Mouse (Mus musculus) kidney, embryonic 15.5 days (tissue): Measurements from ENCODE around the gene Taok3. TPM values are rescaled to one million over a fixed set of nuclear protein-coding genes. Genes with fewer than 3 reads are reported as not detected.
A peak's percentile ranks its signal among the peaks of the same experiment; 100 is the strongest.

ENCODE experiments used
- ATAC-seq: fragments of 200-750 bp; cut with Nextera tagmentation; replicated peaks from 2 replicates; pipeline ENCODE4 v1.8.0; 2017; ENCODE audit warnings: moderate TSS enrichment; ENCODE audit not compliant: low FRiP score
- H3K27ac ChIP-seq: fragments of 300-500 bp; sonication (generic); 2 replicates; pipeline ENCODE4 v1.5.1; 2015; ENCODE audit warnings: mild to moderate bottlenecking, inconsistent platforms
- H3K27me3 ChIP-seq: fragments of 300-500 bp; sonication (generic); 2 replicates; pipeline ENCODE4 v1.6.1; 2015; ENCODE audit warnings: inconsistent platforms
- H3K36me3 ChIP-seq: fragments of 300-500 bp; sonication (generic); 2 replicates; pipeline ENCODE4 v1.6.1; 2015; ENCODE audit warnings: inconsistent platforms
- H3K4me1 ChIP-seq: fragments of 300-500 bp; sonication (generic); 2 replicates; pipeline ENCODE4 v1.6.1; 2015; ENCODE audit warnings: inconsistent platforms
- H3K4me2 ChIP-seq: fragments of 300-500 bp; sonication (generic); 2 replicates; pipeline ENCODE4 v1.6.1; 2015; ENCODE audit warnings: moderate library complexity, mild to moderate bottlenecking, inconsistent platforms
- H3K4me3 ChIP-seq: fragments of 300-500 bp; sonication (generic); replicated peaks from 2 replicates; pipeline ENCODE4 v1.5.1; 2015; ENCODE audit warnings: mild to moderate bottlenecking, inconsistent platforms
- H3K9ac ChIP-seq: fragments of 300-500 bp; sonication (generic); 2 replicates; pipeline ENCODE4 v1.6.1; 2015; ENCODE audit warnings: mild to moderate bottlenecking, inconsistent platforms
- H3K9me3 ChIP-seq: fragments of 300-500 bp; sonication (generic); replicated peaks from 2 replicates; pipeline ENCODE4 v1.6.1; 2016; ENCODE audit warnings: inconsistent platforms
- WGBS: fragments of 180-500 bp; shearing (Covaris S2); methylation state at CpG from one replicate; pipeline ENCODE4 v1.1.7; 2015; ENCODE audit warnings: mixed read lengths; 5-methylcytosine and 5-hydroxymethylcytosine counted together
- polyA plus RNA-seq: library from polyadenylated mRNA; unstranded; fragments of >200 nt; fragmentation: Nextera tagmentation; extraction: Ambion mirVana; gene quantifications from 2 replicates; pipeline ENCODE4 v1.2.1, GENCODE M21; 2015

Gene Taok3
- polyA plus RNA-seq, 1 experiment from 2014 or later, result 17.1 TPM

- Histone ChIP-seq H3K36me3 (peaks cover 38% of the 10 kb centered on the region), H3K4me2 (no peak overlapping the region), H3K27me3 (no peaks in the 10 kb centered on the region), H3K9ac (no peak overlapping the region), H3K4me3 (no peak overlapping the region), H3K27ac (no peak overlapping the region), H3K4me1 (peaks cover 7% of the 10 kb centered on the region), H3K9me3 (no peaks in the 10 kb centered on the region)
- ATAC-seq, result no peak
- 82% methylated on average over 15 of the region's 15 CpGs for WGBS
These were observed 159.1 kb downstream of the Taok3 start for GRCm38 (mm10) chr5:117278809-117279668.

DNA sequence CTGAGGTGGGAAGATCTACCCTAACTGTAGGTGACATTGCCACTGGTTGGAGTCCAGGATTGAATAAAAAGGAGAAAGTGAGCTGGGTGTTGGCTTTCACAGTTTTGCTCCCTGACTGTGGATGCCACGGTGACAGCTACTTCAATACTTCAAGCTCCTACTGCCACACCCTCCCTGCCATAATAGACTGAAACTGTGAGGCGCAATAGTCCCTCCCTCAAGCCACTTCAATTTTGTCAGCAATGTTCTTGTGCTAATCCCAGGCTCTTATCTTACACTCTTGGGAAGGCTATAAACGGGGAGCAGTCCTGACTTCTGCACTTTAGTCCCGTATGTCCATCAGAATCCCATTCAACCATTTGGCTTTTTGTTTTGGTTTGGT lies 159.7 kb downstream of the Taok3 start:
- no peaks in the 10 kb centered on the region for H3K27me3 ChIP-seq
- H3K4me1 ChIP-seq, result peaks cover 11% of the 10 kb centered on the region; the same call in 1 of the 2 replicates
- no peak overlapping the region for H3K4me2 ChIP-seq
- no peaks in the 10 kb centered on the region for H3K9me3 ChIP-seq
- no peak overlapping the region for H3K9ac ChIP-seq
- ATAC-seq, result no peak
- peaks cover 44% of the 10 kb centered on the region for H3K36me3 ChIP-seq
- WGBS, result 66% methylated on average over 4 of the region's 4 CpGs
- no peak overlapping the region for H3K4me3 ChIP-seq
- no peak overlapping the region for H3K27ac ChIP-seq

- Histone ChIP-seq H3K9me3 (no peaks in the 10 kb centered on the region), H3K27ac (no peak overlapping the region), H3K4me2 (no peak overlapping the region), H3K27me3 (no peaks in the 10 kb centered on the region), H3K4me1 (peaks cover 26% of the 10 kb centered on the region), H3K9ac (no peak overlapping the region), H3K36me3 (peaks cover 56% of the 10 kb centered on the region), H3K4me3 (no peak overlapping the region)
- no peak for ATAC-seq
- WGBS, result 92% methylated on average over 10 of the region's 10 CpGs
These were observed 161.6 kb downstream of the Taok3 start for GRCm38 (mm10) chr5:117281536-117281935.

GRCm38 (mm10) chr5:117282360-117282759 lies 162.4 kb downstream of the Taok3 start:
- WGBS, result 88% methylated on average over 8 of the region's 8 CpGs
- Histone ChIP-seq H3K9ac (no peak overlapping the region), H3K36me3 (peaks cover 56% of the 10 kb centered on the region), H3K4me1 (peaks cover 27% of the 10 kb centered on the region), H3K4me3 (no peak overlapping the region), H3K9me3 (no peaks in the 10 kb centered on the region), H3K4me2 (no peak overlapping the region), H3K27ac (no peak overlapping the region), H3K27me3 (no peaks in the 10 kb centered on the region)
- no peak for ATAC-seq

- 0 out of 2 replicates have a peak overlapping the region, but pooled peaks have one; percentile 11 for H3K27ac ChIP-seq
- H3K4me3 ChIP-seq, result no peak overlapping the region
- H3K36me3 ChIP-seq, result peaks cover 56% of the 10 kb centered on the region
- no peak overlapping the region for H3K9ac ChIP-seq
- no peak for ATAC-seq
- peaks cover 33% of the 10 kb centered on the region for H3K4me1 ChIP-seq
- H3K27me3 ChIP-seq, result no peaks in the 10 kb centered on the region
- H3K4me2 ChIP-seq, result no peak overlapping the region
- no peaks in the 10 kb centered on the region for H3K9me3 ChIP-seq
- 78% methylated on average over 9 of the region's 9 CpGs for WGBS
These were observed 164.1 kb downstream of the Taok3 start for GRCm38 (mm10) chr5:117284029-117284428.

DNA sequence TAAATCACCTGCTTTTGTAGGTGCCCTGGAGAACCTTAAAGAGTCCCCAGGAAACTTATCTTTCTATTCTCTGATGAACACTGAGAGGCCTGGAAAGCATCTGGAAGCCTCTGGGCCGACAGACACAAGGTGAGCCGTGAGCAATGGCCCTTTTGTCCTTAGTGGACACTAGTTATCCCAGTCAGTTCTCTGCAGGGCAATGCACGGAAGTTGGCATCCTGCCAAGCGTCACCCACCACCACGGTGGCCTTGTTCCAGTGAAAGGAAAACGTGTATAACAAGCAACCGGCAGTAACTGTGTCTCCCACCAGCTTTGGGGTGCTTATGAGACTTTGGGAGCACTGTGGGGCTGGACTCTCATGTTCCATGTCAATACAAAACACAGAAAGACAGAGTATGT lies 164.8 kb downstream of the Taok3 start:
- H3K27ac ChIP-seq, result 0 out of 2 replicates have a peak overlapping the region, but pooled peaks have one; percentile 11
- H3K9ac ChIP-seq, result no peak overlapping the region
- ATAC-seq, result no peak
- H3K4me2 ChIP-seq, result no peak overlapping the region
- peaks cover 33% of the 10 kb centered on the region for H3K4me1 ChIP-seq
- H3K4me3 ChIP-seq, result no peak overlapping the region
- no peaks in the 10 kb centered on the region for H3K27me3 ChIP-seq
- H3K9me3 ChIP-seq, result no peaks in the 10 kb centered on the region
- WGBS, result 67% methylated on average over 7 of the region's 7 CpGs
- peaks cover 54% of the 10 kb centered on the region for H3K36me3 ChIP-seq

- H3K27ac ChIP-seq, result no peak overlapping the region
- peak overlapping the region; percentile 65 for H3K4me2 ChIP-seq
- WGBS, result 58% methylated on average over 4 of the region's 4 CpGs
- no peaks in the 10 kb centered on the region for H3K27me3 ChIP-seq
- H3K4me3 ChIP-seq, result no peak overlapping the region
- H3K4me1 ChIP-seq, result peaks cover 33% of the 10 kb centered on the region
- H3K9me3 ChIP-seq, result no peaks in the 10 kb centered on the region
- ATAC-seq, result no peak
- no peak overlapping the region for H3K9ac ChIP-seq
- peaks cover 50% of the 10 kb centered on the region for H3K36me3 ChIP-seq
These were observed 165.3 kb downstream of the Taok3 start for GRCm38 (mm10) chr5:117285266-117285665.

DNA sequence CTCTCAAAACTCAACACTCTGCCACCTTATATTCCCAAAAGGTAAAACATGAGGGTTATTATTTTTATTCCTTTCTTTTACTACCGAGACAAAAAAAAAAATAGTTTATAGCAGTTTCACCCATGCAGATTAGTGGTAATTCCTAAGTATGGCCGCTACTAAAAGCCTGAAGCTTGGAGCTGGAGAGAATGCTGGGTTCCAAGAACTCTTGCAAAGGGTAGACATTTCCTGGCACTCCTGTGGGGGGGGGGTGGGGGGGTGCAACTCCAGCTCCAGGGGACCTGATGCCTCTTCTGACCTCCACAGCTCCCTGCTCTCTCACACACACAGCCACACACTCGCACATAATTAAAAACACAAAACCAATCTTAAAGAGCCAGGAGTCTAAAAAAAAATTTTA lies 166.4 kb downstream of the Taok3 start:
- H3K4me3 ChIP-seq, result peak overlapping the region; percentile 56

DNA sequence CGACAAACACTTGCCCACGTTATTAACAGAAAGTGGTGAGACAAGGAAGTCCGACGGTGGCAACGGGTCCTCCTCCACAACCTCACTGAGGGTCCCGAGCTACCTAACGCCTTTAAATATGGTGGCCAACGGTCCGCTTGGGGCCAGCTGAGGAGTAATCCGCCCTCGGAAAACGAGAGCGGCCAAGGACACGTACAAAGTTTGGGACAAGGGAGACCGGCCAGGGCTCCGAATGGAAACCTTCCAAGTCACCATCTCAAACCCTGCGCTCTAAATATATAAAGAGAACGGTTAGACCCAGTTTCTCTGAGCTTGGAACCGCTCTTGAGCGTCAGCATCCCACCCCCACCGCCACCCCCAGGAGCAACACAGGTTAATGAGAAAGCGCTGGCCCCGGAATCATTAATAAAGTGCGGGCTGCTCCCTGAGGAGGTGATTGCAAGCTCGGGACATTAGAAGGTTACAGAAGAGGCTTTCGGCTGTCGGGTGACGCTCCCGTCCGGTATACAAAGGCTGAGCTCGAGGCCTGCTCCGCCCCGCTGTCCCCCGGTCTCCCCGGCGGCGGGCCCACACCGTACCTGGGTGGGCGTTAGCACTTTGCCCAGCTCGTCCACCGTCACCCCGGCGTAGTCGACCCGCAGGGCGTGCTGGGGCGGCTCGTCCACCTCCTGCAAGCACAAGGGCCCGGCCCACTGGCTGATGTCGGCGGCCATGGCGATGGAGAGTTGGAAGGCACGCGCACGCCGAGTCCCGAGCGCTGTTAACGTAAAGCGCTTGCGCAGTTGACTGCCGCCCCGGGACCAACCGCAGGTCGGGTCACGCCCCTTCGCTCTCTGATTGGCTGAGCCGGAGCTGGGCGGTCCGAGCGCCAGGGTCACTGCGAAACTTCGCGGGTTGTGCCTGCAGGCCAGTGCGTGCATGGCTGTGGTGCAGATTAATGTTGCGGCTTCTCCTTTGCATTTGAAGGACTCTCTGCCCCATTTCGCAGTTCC lies 167.2 kb downstream of the Taok3 start, which contains the start of gene Pebp1:
Pebp1 (minus strand) TSS at position 795 of the 992 bp plus-strand sequence.
- no peaks in the 10 kb centered on the region for H3K9me3 ChIP-seq
- WGBS, result under 1% methylated on average over 77 of the region's 77 CpGs
- peak within 1 kb of the TSS; percentile 63 for H3K9ac ChIP-seq
- peak within 1 kb of the TSS; percentile 65 for H3K4me2 ChIP-seq
- H3K4me1 ChIP-seq, result peaks cover 33% of the 10 kb centered on the region
- ATAC-seq, result peak; percentile 98
- peaks cover 31% of the 10 kb centered on the region for H3K36me3 ChIP-seq
- peak within 1 kb of the TSS; percentile 33 for H3K27ac ChIP-seq
- H3K4me3 ChIP-seq, result peak within 1 kb of the TSS; percentile 56
- no peaks in the 10 kb centered on the region for H3K27me3 ChIP-seq

More for the DNA sequence above, 166.4 kb downstream of the Taok3 start:
- Histone ChIP-seq H3K27ac (no peak overlapping the region), H3K36me3 (peaks cover 40% of the 10 kb centered on the region), H3K9me3 (no peaks in the 10 kb centered on the region), H3K4me2 (peak overlapping the region; percentile 65), H3K4me1 (peaks cover 33% of the 10 kb centered on the region), H3K9ac (peak overlapping the region; percentile 63), H3K27me3 (no peaks in the 10 kb centered on the region)
- ATAC-seq, result no peak
- WGBS, result 36% methylated on average over 3 of the region's 3 CpGs

DNA sequence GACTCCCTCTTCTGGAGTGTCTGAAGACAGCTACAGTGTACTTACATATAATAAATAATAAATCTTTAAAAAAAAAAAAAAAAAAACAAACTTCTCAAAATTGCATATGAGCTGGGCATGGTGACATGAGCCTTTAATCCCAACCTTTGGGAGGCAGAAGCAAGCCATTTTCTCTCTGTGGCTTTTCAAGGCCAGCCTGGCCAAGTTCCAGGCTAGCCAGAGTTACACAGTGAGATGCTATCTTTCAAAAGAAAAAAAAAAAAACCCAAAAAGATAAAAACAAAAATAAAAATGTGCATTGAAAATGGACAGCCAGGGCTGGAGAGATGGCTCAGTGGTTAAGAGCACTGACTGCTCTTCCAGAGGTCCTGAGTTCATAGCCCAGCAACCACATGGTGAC lies 169.7 kb downstream of the Taok3 start:
- H3K9me3 ChIP-seq, result no peaks in the 10 kb centered on the region
- no peak overlapping the region for H3K27ac ChIP-seq
- ATAC-seq, result no peak
- no peak overlapping the region for H3K4me2 ChIP-seq
- H3K36me3 ChIP-seq, result peaks cover 12% of the 10 kb centered on the region
- no peak overlapping the region for H3K9ac ChIP-seq
- H3K4me1 ChIP-seq, result peaks cover 32% of the 10 kb centered on the region
- H3K4me3 ChIP-seq, result no peak overlapping the region
- H3K27me3 ChIP-seq, result no peaks in the 10 kb centered on the region

- WGBS, result 97% methylated on average over 2 of the region's 2 CpGs
- Histone ChIP-seq H3K4me3 (no peak overlapping the region), H3K36me3 (peaks cover 7% of the 10 kb centered on the region), H3K9ac (no peak overlapping the region), H3K4me1 (peaks cover 28% of the 10 kb centered on the region), H3K27me3 (no peaks in the 10 kb centered on the region), H3K4me2 (no peak overlapping the region), H3K9me3 (no peaks in the 10 kb centered on the region), H3K27ac (no peak overlapping the region)
- no peak for ATAC-seq
These were observed 170.2 kb downstream of the Taok3 start for GRCm38 (mm10) chr5:117290081-117290480.

- no peak overlapping the region for H3K4me2 ChIP-seq
- 86% methylated on average over 3 of the region's 3 CpGs for WGBS
- H3K4me3 ChIP-seq, result no peak overlapping the region
- H3K9ac ChIP-seq, result no peak overlapping the region
- no peak overlapping the region for H3K27ac ChIP-seq
- H3K4me1 ChIP-seq, result peaks cover 16% of the 10 kb centered on the region
- H3K9me3 ChIP-seq, result no peaks in the 10 kb centered on the region
- no peak for ATAC-seq
- no peaks in the 10 kb centered on the region for H3K27me3 ChIP-seq
- H3K36me3 ChIP-seq, result no peaks in the 10 kb centered on the region
These were observed 171.4 kb downstream of the Taok3 start for GRCm38 (mm10) chr5:117291312-117291711.
